Mouse (Mus musculus): ENCODE measurements around the gene Crbn. TPM values are rescaled to one million over a fixed set of nuclear protein-coding genes. Genes with fewer than 3 reads are reported as not detected.

Gene Crbn
- total RNA-seq, 2 experiments from 2014 or later = 55.2 to 63.1 TPM

GRCm38 (mm10) chr6:106768640-106769289 is 31.1 kb downstream of the Crbn start, which contains the start of gene Trnt1:
Gene Trnt1 (plus strand): TSS chr6:106769120.
- DNase-seq (ENCODE audit: low spot score in 2 of 2) = peak; percentile 95 to 97

GRCm38 (mm10) chr6:106766774-106767173 is 33.1 kb downstream of the Crbn start:
- DNase-seq (ENCODE audit: low spot score in 2 of 2) = no peak

- DNase-seq (ENCODE audit: low spot score in 2 of 2) = no peak
These were observed 34.0 kb downstream of the Crbn start for GRCm38 (mm10) chr6:106765892-106766291.

GRCm38 (mm10) chr6:106761486-106761885 is 38.4 kb downstream of the Crbn start:
- DNase-seq (ENCODE audit: low spot score in 2 of 2) = no peak

- DNase-seq (ENCODE audit: low spot score in 2 of 2) = no peak
These were observed 39.2 kb downstream of the Crbn start for GRCm38 (mm10) chr6:106760473-106761218.

GRCm38 (mm10) chr6:106758299-106758698 is 41.6 kb downstream of the Crbn start:
- DNase-seq (ENCODE audit: low spot score in 2 of 2) = no peak

- DNase-seq (ENCODE audit: low spot score in 2 of 2) = no peak
These were observed 49.6 kb downstream of the Crbn start for GRCm38 (mm10) chr6:106750291-106750690.

GRCm38 (mm10) chr6:106748887-106749388 is 50.9 kb downstream of the Crbn start, which contains the start of gene Il5ra:
Gene Il5ra (minus strand): TSS chr6:106749037.
- DNase-seq (ENCODE audit: low spot score in 2 of 2) = no peak

- no peak for DNase-seq (ENCODE audit: low spot score in 2 of 2)
These were observed 52.1 kb downstream of the Crbn start for GRCm38 (mm10) chr6:106747804-106748203.

- no peak for DNase-seq (ENCODE audit: low spot score in 2 of 2)
These were observed 52.6 kb downstream of the Crbn start for GRCm38 (mm10) chr6:106747251-106747650.

GRCm38 (mm10) chr6:106745673-106746394 is 54.0 kb downstream of the Crbn start:
- DNase-seq (ENCODE audit: low spot score in 2 of 2) = no peak

GRCm38 (mm10) chr6:106743556-106744233 is 56.2 kb downstream of the Crbn start:
- DNase-seq (ENCODE audit: low spot score in 2 of 2) = no peak

GRCm38 (mm10) chr6:106740244-106740825 is 59.5 kb downstream of the Crbn start:
- no peak for DNase-seq (ENCODE audit: low spot score in 2 of 2)

- DNase-seq (ENCODE audit: low spot score in 2 of 2) = no peak
These were observed 61.6 kb downstream of the Crbn start for GRCm38 (mm10) chr6:106738229-106738628.

- DNase-seq (ENCODE audit: low spot score in 2 of 2) = no peak
These were observed 67.3 kb downstream of the Crbn start for GRCm38 (mm10) chr6:106732563-106732962.

Other genes starting within 250 kb of the Crbn start
- gene Il5ra, start 51.0 kb downstream of the Crbn start, total RNA-seq (2021) = not detected
- 10 to 100 TPM; 50.0 to 62.7 TPM for gene Trnt1, start 31.0 kb downstream of the Crbn start, total RNA-seq (2021)

All from adrenal gland, adult 18-20 months (tissue).